Mouse (Mus musculus) erythroblast, embryonic 14.5 days (primary cell): ENCODE measurements around the gene Ncapd3.

Experiments
- GATA1 ChIP-seq: IDR thresholded peaks from 2 replicates; pipeline ENCODE4 v1.6.1; 2012; ENCODE audit warnings: low read length, inconsistent platforms, mixed read lengths
- TAL1 ChIP-seq: IDR thresholded peaks from 3 replicates; pipeline ENCODE4 v1.6.1; 2012; ENCODE audit warnings: low read length, inconsistent platforms, mixed read lengths

- no peak for TF ChIP-seq GATA1
- TF ChIP-seq TAL1, result no peak
Measured at GRCm38 (mm10) chr9:27058341-27058740, 28.4 kb downstream of the Ncapd3 start.
